Mouse (Mus musculus) erythroid progenitor cell, adult 5-6 weeks (primary cell): ENCODE results near the gene Syngr3. TPM values are rescaled to one million over a fixed set of nuclear protein-coding genes. Genes with fewer than 3 reads are reported as not detected.

ENCODE experiments used
- ATAC-seq: replicated peaks from 2 replicates; pipeline ENCODE4 v1.8.0; 2016; ENCODE audit warnings: moderate number of reproducible peaks, mild to moderate bottlenecking, moderate TSS enrichment, inconsistent platforms; ENCODE audit not compliant: poor library complexity, low FRiP score, severe bottlenecking
- total RNA-seq, 2 experiments: library from RNA; stranded (forward) in 1 of 2; stranded (reverse) in 1 of 2; fragments of 150-400 nt in 1 of 2; fragments of 186-747, 209-891 nt in 1 of 2; gene quantifications; 2 replicates each; pipeline versions ENCODE4 v1.2.3 to v1.2.4; 2015 to 2017; ENCODE audit warnings: low replicate concordance in 2 of 2

Gene Syngr3
- total RNA-seq (2015; ENCODE audit: low replicate concordance) (not detected in 2 replicates), total RNA-seq (2017; ENCODE audit: low replicate concordance) (not detected in 2 replicates)

DNA sequence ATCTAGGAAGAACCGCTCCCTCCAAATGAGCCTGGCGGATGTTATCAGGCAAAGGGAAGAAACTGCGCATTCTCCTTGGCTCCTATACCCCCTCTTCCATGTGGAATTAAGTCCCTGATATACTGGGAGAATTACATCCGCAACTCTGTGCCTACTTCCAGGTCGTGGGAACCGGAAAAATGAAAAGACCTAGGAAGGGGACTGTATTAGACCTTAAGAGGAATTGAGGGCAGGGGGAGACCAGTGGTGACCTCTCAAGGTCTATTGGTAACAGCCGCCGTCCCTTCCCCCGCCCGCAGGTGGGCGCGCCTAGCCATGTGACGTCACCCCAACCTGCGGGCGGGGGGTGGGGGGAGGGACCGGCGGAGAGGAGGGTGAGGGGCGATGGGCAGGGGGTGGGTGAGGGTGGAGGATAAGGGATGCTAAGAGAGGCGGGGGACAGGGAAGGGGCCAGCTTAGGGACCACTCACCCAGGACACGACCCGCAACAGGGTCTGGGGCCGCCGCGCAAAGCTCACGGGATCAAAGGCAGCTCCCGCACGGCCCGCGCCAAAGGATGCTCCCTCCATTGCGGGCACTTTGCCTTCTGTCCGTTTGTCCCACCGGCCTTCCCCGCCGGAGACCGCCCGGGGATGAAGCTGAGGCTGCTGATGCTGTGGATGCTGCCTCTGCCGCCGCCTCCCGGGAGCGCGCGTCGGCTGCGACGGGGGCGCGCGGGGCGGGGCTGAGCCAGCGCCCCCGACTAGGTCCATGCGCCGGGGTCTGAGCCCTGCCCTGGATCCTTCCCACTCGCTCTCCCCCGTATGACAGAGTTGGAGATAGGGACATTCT, at the start of gene Syngr3:
Syngr3 (minus strand) TSS at position 705 of the 831 bp plus-strand sequence.
- ATAC-seq = no peak

DNA sequence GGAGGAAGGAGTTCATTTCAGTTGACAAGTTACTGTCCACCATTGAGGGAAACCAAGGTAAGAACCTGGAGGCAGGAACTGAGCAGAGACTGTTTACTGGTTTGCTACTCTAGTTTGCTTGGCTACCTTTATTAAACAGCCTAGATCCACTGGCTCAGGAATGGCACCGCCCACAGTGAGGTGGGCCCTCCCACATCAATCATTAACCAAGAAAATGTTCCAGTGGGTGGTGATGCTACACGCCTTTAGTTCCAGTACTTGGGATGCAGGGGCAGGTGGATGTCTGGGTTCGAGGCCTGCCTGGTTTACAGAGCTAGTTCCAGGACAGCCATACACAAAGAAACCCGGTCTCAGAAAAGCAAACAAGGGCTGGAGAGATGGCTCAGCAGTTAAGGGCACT, 48.5 kb upstream of the Syngr3 start:
- no peak for ATAC-seq

DNA sequence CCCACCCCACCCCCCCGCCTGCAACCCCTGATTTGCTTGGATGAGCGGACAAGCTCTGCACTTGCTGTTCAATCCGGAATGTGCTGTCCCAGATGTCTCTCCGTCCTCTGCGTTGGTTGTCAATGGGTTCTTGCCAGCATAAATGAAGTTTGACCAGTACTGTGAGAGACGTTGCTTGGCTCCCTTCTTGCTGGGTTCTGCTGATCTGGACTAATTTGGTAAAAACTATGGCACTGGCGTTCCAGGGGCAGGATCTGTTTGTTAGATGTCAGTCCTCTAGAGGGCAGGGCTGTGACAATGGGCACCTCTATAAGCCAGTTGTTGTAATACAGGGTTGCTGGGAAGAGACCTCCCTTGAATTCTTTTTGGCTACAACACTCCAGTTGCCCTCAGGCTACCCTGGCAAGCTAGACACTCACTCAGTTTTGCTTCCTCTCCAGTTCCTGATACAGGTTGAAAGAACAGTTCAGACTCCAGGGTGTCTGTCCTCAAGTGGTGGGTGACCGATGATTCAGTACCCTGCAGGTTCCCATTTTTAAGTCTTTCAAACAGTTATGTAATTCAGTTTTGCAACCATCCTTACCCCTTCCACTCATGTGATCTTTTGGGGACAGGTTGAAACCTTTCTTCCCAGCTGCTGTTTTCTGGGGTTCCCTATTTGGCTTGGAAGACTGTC, 47.5 kb upstream of the Syngr3 start:
- ATAC-seq = no peak

DNA sequence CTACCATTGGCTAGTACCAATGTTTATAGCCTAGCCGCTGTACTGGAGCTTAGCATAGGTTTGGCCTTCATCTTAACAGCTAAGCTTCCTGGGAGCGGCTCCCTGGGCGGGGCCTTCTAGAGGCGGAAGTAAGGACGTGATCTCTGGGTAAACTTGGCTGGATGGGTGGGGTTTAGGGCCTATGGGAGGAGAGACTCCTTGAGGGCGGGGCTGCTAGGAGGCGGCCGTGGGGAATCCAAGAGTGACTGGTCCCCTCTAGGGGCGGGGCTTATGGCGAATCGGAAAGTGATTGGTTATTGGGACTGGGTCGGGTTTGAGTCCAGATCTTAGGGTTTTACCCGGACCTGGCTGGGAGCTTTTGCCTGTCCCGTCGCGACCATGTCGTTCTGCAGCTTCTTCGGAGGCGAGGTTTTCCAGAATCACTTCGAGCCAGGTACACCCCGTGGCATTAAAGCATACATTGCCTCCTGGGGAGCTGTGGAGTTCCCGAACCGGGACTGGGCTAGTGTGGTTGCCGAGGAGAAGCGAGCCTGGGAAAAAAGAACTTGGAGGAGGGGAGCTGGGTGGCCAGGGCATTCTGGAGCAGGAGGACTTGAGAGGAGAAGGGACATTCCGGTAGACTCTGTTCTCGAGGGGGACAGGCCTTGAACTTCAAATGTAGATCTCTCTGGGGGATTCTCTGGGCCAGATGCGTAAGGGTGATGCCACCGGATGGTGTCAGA, 46.7 kb upstream of the Syngr3 start, which contains the start of gene Msrb1:
Msrb1 (plus strand) TSS at position 313 of the 722 bp plus-strand sequence.
- peak; percentile 96 for ATAC-seq

DNA sequence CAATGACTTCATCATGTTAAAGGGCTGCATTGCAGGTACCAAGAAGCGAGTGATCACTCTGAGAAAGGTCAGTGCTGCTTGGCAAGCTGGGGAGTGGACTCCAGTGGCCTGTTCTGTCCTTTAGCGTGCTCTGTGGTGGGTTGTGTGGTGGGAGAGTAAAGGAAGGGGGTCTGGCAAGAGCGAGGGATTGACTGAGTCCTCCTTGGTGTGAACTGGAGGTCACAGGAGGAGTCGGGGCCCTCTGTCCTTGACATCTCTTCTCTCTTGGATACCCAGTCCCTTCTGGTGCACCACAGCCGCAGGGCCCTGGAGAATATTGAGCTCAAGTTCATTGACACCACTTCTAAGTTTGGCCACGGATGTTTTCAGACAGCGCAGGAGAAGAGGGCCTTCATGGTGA, 45.7 kb upstream of the Syngr3 start:
- no peak for ATAC-seq

DNA sequence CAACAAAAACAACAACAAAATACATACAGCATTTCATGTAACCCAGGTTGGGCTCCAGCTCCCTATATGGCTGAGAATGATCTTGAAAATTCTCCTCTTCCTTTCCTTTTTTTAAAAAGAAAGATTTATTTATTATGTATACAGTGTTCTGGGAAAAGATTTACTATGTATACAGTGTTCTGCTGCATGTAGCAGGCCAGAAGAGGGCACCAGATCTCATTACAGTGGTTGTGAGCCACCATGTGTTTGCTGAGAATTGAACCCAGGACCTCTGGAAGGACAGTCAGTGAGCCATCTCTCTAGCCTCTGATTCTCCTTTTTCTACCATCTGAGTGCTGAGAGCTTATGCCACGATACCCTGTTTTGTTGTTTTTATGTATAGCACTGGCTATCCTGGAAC, 44.8 kb upstream of the Syngr3 start:
- ATAC-seq = no peak

DNA sequence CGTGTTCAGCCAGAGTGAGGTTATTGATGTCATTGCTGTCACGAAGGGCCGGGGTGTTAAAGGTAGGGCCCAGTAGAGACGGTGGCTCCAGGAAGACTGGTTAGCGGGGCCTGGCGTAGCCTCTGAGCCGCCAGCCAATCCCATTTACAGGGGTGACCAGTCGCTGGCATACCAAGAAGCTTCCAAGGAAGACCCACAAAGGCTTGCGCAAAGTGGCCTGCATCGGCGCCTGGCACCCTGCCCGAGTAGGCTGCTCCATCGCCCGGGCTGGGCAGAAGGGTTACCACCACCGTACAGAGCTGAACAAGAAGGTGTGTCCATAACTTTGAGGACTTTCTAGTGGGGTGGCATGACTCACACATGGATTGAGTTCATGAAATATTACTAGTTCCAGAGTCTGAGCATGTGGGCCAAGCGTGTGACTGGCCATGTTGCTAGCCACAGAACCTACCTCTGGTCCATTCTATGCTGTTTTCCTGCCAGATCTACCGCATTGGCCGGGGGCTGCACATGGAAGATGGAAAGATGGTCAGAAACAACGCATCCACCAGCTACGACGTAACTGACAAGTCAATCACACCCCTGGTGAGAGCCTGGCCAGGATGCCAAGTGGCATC, 43.8 kb upstream of the Syngr3 start:
- ATAC-seq = no peak

DNA sequence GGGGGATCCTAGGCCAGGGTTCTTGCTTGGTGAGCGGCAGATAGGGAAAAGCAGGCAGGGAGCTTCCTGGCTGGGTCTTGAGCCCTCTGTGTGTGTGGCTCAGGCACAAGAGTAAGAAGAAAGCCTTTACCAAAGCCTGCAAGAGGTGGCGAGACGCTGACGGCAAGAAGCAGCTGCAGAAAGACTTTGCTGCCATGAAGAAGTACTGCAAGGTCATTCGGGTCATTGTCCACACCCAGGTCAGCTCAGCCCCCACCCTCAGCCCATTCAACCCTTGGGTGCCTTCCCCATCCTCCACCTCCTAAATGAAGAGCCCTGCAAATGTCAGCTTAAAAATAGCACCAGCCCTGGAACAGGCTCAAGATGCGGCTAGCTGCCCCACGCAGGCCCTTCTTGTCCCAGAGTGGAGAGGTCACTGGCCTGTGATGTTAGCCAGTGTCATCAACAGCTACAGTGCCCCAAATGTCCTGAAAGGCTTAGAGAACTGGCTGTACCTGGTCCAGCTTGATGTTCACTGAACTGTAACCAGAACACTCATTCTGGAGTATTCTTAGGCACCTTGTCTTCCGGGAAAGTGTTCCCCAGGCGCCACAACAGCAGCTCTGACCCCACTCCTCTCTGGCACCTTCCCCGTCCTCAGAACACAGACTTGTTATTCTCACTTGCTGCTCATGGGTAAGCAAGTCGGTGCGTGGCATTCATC, 42.6 kb upstream of the Syngr3 start:
- ATAC-seq = no peak

DNA sequence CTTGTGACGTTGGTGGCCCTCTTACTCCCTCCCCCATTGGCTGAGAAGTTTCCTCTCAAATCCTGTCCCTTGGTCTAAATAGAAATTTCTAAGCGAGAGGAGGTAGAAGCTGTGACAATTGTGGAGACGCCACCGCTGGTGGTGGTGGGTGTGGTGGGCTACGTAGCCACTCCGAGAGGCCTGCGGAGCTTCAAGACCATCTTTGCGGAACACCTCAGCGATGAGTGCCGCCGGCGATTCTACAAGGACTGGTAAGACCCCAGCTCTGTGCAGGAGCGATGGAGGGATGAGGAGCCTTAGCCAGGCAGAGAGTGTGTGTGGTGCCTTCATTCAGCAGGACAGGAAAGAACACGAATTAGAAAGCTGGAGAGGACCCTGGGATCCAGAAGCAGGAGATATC, 41.0 kb upstream of the Syngr3 start:
- no peak for ATAC-seq

DNA sequence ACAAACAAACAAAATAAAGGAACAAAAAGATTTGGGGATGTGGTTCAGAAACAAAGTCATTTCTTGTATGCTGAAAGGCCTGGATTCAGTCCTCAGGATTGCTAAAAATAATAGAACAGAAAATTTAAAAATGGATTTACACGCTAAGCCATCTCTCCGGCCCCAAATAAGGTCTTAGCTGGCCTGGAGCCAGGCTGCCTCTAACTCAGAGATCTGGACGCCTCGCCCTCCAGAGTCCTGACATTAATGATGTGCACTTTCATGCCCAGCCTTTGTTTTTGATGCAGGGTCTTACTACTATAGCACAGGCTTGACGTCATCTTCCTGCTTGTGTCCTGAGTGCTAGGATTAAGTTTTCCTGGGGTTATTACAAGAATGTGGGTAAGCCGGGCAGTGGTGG, 39.3 kb upstream of the Syngr3 start:
- ATAC-seq = no peak

DNA sequence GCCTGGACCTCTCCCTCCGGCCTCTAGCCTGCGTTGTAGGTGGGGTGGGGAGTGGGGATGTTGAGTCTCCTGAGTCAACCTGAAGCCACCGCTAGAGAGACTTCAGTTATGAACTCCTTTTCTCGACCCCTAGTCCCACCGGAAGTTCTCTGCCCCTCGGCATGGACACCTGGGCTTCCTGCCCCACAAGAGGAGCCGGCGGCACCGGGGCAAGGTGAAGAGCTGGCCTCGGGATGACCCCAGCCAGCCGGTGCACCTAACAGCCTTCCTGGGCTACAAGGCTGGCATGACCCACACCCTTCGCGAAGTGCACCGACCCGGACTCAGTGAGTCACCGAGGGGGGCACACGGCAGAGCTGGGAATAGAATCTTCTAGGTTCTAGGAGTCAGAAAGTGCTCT, 38.4 kb upstream of the Syngr3 start:
- ATAC-seq = no peak

DNA sequence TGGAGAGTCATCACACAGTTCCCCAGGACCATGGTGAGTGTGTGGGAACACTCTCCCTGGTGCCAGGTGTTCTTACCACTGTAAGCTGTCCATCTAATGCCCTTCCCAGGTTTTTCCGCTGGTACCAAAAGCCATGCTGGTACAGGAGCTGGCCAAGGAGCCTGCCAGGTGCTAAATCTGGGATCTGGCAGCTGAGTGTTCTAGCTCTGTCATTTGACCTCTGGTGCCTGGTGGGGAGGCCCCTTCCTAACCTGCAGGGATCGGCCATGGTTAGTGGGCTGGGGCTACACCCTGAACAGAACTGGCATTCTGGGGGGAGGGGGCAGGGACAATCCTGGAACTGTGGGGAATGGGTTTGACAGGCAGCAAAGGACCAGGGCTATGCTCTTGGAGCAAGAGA, 37.9 kb upstream of the Syngr3 start, which contains the start of gene Rpl3l:
Rpl3l (plus strand) TSS at position 203 of the 400 bp plus-strand sequence.
- ATAC-seq = no peak

DNA sequence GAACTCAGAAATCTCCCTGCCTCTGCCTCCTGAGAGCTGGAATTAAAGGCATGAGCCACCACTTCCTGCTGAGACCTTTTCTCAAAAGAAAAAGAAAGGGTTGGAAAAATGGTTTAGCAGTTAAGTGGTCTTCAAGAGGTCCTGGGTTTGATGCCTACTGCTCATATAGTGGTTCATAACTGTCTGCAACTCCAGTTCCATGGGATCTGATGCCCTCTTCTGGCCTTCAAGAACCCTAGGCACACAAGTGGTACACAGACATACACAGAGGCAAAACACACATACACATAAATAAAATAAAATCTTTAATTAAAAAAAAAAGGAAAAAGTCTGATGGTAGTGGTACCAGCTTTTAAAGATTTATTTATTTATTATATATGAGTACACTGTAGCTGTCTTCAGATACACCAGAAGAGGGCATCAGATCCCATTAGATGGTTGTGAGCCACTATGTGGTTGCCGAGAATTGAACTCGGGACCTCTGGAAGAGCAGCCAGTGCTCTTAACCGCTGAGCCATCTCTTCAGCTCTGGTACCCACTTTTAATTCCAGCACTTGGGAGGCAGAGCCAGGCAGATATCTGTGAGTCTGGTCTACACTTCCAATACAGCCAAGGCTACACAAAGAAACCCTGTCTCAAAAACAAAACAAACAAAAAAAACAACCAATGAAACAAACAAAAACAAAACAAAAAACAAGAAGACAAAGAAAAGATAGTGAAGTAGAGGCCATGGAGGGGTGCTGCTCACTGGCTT, 36.1 kb upstream of the Syngr3 start:
- no peak for ATAC-seq

DNA sequence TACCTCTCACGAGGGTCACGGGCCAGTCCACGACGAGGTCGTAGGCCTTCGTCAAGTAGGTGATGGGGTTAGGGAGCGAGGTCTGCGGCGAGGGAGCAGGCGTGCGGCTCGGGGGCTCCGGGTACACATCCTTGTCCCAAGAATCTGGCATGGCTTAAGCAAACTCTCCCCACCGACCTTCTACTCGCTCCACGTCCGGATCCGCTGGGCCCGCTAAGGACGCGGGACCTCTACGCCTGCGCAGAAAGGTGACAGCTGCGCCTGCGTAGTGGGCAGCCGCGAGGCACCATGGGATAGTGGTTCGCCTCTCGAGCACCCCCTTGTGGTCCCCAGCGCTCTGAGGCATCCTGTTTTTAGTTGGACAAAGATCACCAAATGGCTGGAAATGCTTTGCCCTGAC, 34.4 kb upstream of the Syngr3 start, which contains the start of gene Ndufb10:
Ndufb10 (minus strand) TSS at position 295 of the 400 bp plus-strand sequence.
- peak; percentile 83 for ATAC-seq

DNA sequence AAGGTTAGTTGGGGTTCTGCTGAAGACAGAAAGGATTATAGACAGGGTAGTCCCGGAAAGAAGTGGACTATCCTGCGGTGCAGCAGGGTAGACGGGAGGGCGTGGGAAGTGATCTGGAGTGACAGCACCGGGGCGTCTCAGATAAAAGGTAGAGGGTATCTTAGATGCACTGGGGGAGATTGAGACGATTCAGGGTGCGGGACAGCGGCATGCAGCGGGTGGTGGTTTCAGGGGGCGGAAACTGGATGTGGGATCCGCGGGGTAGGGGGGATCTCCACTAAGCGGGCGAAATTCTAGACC, 34.1 kb upstream of the Syngr3 start:
- peak; percentile 48 for ATAC-seq

DNA sequence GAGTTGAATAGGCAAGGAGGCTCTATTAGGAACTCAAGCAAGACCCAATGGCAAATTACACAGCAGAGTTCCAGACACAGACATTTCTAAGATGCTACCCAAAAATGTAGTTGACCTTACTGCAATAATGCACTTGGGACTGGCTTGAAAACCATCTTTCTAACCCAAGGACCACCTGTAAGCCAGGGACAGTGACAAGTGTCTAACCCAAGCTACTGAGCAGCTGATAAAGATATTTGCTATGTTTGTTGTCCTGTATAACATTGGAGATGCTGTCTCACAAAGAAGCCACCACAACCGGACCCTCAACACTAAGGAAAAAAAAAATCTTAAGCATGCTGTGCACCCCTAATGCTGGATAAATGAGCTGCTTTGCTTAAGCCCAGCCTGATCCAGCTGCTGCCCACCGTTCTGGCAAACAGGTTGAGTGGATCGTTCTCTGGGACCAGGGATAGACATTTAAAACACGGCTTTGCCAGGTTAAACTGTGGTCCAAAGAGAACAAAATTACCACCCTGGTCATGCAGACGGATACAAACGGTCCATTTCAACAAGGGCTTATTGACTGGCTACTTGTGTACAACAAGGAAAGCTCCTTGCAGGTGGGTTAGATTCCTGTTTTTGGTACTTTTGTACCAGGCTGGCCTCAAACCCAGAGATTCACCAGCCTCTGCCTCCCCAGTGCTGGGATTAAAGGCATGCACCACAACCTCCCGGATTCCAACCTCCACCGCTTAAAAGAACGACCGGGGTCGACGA, 33.5 kb upstream of the Syngr3 start:
- no peak for ATAC-seq

DNA sequence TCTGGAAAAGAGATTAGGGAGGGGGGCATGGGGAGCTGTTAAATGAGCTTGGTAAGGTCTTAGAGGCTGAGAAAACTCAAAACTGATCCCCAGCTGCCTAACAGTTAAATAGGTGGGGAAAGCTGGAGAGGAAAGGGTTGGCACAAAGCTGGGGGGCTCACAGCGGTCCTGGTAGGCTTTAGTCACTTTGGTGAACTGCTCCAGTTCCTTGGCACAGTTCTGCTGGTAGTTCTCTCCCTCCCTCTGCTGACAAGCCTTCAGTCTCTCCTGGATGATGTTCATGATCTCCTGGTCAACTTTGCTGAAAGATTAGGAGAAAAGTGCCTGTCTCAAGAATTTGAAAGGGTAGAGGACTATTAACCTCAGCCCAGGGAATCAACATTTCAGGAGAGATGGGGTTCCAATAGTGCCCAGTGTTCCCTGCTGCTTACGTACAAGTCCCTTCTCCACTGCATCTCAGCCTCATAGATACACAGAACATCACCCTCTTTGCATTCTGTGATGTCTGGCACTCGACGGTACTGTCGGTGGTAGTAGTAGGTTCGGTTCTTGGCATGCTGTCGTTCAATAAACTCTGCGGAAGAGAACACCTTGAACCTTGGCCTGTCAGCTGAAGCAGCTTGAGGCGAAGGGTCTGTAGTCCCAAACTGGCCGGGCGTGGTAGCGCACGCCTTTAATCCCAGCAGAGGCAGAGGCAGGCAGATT, 32.6 kb upstream of the Syngr3 start:
- ATAC-seq = no peak
